Comparison of ENCODE assay signal across 10 mouse cellular contexts in genomic region chr8:92998600-92998999, GRCm38 (mm10). TPM values are rescaled to one million over a fixed set of nuclear protein-coding genes. Genes with fewer than 3 reads are reported as not detected.
A peak's percentile ranks its signal among the peaks of the same experiment; 100 is the strongest.
DNase-seq lines count a peak whose midpoint lies in the region; ATAC-seq and TF ChIP-seq lines count a peak whose summit lies in the region.
"Had no signal": no experiment of that assay in that cellular context is flagged by ENCODE, and none has a peak within 500 bp of the region (broad histone marks: within the 10 kb centered on the region; RNA-seq: fewer than 3 reads in every experiment).

No protein-coding gene starts in this region.

- no peaks in the 10 kb centered on the region for H3K36me3 ChIP-seq in heart, embryonic 11.5 days (ENCODE audit: control insufficient read depth, insufficient read depth, low read length)
- no peaks in the 10 kb centered on the region for H3K36me3 ChIP-seq in E14TG2a.4 (ENCODE audit: insufficient read depth, low read length)

- H3K9ac ChIP-seq in heart, embryonic 11.5 days (ENCODE audit: low read depth, low read length), result no peak overlapping the region

- peak; percentile 58 to 83 for DNase-seq in heart, postnatal 10 days
- peak; percentile 71 for DNase-seq in adrenal gland, postnatal 10 days
- DNase-seq in frontal cortex, postnatal 36 days (ENCODE audit: low spot score in 2 of 2), result peak; percentile 39 to 70
- peak; percentile 12 for DNase-seq in left cerebral cortex, adult 11 months (ENCODE audit: low spot score)
- peak; percentile 8 for DNase-seq in naive thymus-derived CD4-positive, alpha-beta T cell, adult 2 months (ENCODE audit: low read depth)
- no peak for DNase-seq in spleen, postnatal 14 days (ENCODE audit: low spot score in 2 of 2)

- intact Hi-C loops in heart, postnatal 10 days (cut with DNase I), result loop anchor here (1.0 to 2.0 kb wide), 2 partner anchors 116 to 180 kb away; no protein-coding TSS in a partner anchor

- peaks cover 3% of the 10 kb centered on the region; the same call in 1 of the 2 replicates for H3K4me1 ChIP-seq in heart, embryonic 11.5 days (ENCODE audit: control insufficient read depth, insufficient read depth, low read length)
- H3K4me1 ChIP-seq in E14TG2a.4 (replicated peaks; ENCODE audit: low read depth, low read length), result peaks cover 11% of the 10 kb centered on the region

- H3K4me3 ChIP-seq in heart, embryonic 11.5 days (ENCODE audit: low read depth, low read length), result no peak overlapping the region
- no peak overlapping the region for H3K4me3 ChIP-seq in E14TG2a.4 (replicated peaks; ENCODE audit: low read length)

- peak; percentile 18; the same call in 1 of the 2 replicates for TF ChIP-seq CTCF in E14TG2a.4 (conservative IDR thresholded peaks at IDR 0.05; ENCODE audit: low read length)

- no peak overlapping the region for H3K4me2 ChIP-seq in heart, embryonic 11.5 days

- WGBS in heart, embryonic 11.5 days (ENCODE audit: insufficient replicate concordance), result 40% methylated on average over 2 of the region's 2 CpGs

- H3K9me3 ChIP-seq in heart, embryonic 11.5 days (replicated peaks; ENCODE audit: control insufficient read depth, low read length), result no peaks in the 10 kb centered on the region
- H3K9me3 ChIP-seq in E14TG2a.4 (ENCODE audit: low read length), result no peaks in the 10 kb centered on the region

- no peak overlapping the region for H3K27ac ChIP-seq in heart, embryonic 11.5 days (ENCODE audit: low read depth, low read length)

- H3K27me3 ChIP-seq in heart, embryonic 11.5 days (ENCODE audit: control insufficient read depth, insufficient read depth, low read length), result no peaks in the 10 kb centered on the region
- no peaks in the 10 kb centered on the region; the same call in 1 of the 2 replicates for H3K27me3 ChIP-seq in E14TG2a.4 (ENCODE audit: insufficient read depth, low read length)

- no peak for ATAC-seq in heart, embryonic 11.5 days (replicated peaks; ENCODE audit: insufficient number of reproducible peaks, low FRiP score, low TSS enrichment)

RNA-seq across cellular contexts. Expression of gene Slc6a2, which starts 38.7 kb away (rescaled TPM):
- total RNA-seq in heart, postnatal 10 days (2021), result under 1 TPM; 0.10 to 0.12 TPM
- not detected in 2 replicates for polyA plus RNA-seq in heart, embryonic 11.5 days (2014; fragmentation: Nextera tagmentation; extraction: Ambion mirVana)
- 10 to 100 TPM; 24.6 to 60.2 TPM for total RNA-seq in adrenal gland, postnatal 10 days (2021)
- polyA plus RNA-seq: neural tube, embryonic 14.5 days had no signal

RNA-seq across cellular contexts. Expression of gene Ces1a, which starts 49.4 kb away (rescaled TPM):
- total RNA-seq in heart, postnatal 10 days (2021), result not detected
- not detected in 2 replicates for polyA plus RNA-seq in heart, embryonic 11.5 days (2014; fragmentation: Nextera tagmentation; extraction: Ambion mirVana)
- total RNA-seq in adrenal gland, postnatal 10 days (2021), result not detected
- total RNA-seq: layer of hippocampus, postnatal 36 days had no signal
- polyA plus RNA-seq: neural tube, embryonic 14.5 days had no signal

Comparison
In these comparisons a context has a peak if more than half of its experiments do, and no peak if none do; other contexts are left out.
1. DNase-seq: peak in heart, postnatal 10 days (2 of 2), adrenal gland, postnatal 10 days (single experiment), frontal cortex, postnatal 36 days (2 of 2), left cerebral cortex, adult 11 months (single experiment) and naive thymus-derived CD4-positive, alpha-beta T cell, adult 2 months (single experiment); none in spleen, postnatal 14 days (0 of 2).
2. RNA of gene Slc6a2, which starts 38.7 kb away (total RNA-seq): 24.6 to 60.2 TPM in adrenal gland, postnatal 10 days; 0.10 to 0.12 TPM in heart, postnatal 10 days; every median in the first group is over 10 times any median in the second.